Mouse (Mus musculus): ENCODE measurements around the gene Gm21885.
"Not testable (repeated sequence)": the region's sequence is repeated elsewhere in the genome, so short reads cannot be mapped to it uniquely, and the experiment has no call there.

Gene Gm21885

GRCm38 (mm10) chr11:94281199-94282181, at the start of gene Gm21885:
Gene Gm21885 (plus strand): TSS chr11:94281873.
- peak; percentile 86 for DNase-seq (ENCODE audit: low spot score)

DNA sequence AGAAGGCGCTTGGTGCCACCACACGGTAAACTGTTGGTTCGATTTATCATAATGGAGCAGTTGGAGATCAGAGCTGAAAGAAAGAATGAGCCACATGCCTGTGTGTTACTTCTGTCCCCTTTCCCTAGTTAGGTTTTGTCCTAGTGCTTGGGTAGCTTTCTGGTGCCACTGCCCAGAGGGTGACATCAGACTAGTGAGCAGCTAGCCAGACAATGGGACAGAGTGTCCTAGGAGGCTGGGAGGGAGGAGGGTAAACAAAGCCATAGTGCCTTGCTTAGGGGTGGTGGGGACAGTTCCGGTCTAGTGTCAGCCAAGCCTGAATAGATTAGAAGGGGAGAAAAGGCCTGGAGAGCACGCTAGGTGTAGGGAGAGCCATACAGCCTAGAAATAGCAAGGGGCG, 48.3 kb upstream of the Gm21885 start:
- DNase-seq (ENCODE audit: low spot score) = peak; percentile 75

DNA sequence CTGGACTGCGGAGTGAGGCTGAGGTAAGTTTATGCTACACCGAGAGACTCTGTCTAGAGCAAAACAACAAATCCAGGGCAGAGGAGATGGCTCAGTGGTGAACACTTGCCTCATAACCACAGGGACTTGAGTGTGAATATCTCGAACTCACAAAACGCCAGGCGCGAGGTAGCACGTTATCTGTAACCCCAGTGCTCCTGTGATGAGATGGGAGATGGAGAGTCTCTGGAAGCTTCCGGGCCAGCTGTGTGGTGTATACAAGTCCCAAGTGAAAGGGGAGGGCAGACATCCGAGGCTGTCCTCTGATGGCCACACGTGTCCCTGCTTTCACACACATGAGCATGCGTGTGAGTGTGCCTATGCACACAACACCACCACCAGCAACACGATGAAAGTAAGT, 47.3 kb upstream of the Gm21885 start:
- no peak for DNase-seq (ENCODE audit: low spot score)

DNA sequence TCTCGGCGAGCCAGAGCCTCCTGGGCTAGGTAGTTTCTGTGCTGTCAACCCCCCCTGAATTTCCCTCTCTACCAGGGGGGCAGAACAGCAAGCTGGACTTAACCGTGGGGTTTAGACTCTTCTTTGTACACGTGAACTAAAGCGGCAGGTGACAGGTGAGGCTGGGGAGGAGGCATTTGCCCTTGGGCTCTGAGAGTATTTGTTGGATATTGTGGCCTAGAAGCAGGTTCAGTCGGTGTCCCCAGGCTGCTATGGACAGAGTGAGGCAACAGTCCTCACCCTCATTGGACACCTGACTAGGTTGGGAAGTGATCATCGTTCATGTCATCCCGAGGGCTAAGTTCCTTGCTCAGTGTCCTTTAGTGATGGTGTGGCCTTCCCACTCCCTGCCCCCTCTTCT, 46.8 kb upstream of the Gm21885 start:
- DNase-seq (ENCODE audit: low spot score) = no peak

DNA sequence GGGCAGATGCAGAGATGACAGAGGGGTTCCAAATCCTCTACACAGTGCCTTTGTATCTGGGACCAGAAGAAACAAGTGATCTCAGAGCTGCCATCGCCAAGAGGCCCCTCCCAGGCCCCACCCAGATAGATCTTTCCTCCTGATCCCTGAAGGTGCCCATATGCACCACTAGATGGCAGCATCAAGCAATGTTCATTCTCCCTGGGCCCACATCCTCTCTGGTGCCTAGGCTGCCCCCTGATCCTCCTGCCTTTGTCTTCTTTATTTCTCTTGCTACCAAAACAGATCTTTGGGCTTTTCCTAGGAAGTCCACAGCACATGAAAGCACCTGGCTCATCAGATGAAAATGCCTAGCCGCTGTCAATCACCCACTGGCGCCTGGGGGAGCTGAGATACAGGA, 45.6 kb upstream of the Gm21885 start:
- DNase-seq (ENCODE audit: low spot score) = peak; percentile 82

GRCm38 (mm10) chr11:94238786-94239185, 42.9 kb upstream of the Gm21885 start:
- no peak for DNase-seq (ENCODE audit: low spot score)

GRCm38 (mm10) chr11:94239706-94240105, 42.0 kb upstream of the Gm21885 start:
- peak; percentile 43 for DNase-seq (ENCODE audit: low spot score)

DNA sequence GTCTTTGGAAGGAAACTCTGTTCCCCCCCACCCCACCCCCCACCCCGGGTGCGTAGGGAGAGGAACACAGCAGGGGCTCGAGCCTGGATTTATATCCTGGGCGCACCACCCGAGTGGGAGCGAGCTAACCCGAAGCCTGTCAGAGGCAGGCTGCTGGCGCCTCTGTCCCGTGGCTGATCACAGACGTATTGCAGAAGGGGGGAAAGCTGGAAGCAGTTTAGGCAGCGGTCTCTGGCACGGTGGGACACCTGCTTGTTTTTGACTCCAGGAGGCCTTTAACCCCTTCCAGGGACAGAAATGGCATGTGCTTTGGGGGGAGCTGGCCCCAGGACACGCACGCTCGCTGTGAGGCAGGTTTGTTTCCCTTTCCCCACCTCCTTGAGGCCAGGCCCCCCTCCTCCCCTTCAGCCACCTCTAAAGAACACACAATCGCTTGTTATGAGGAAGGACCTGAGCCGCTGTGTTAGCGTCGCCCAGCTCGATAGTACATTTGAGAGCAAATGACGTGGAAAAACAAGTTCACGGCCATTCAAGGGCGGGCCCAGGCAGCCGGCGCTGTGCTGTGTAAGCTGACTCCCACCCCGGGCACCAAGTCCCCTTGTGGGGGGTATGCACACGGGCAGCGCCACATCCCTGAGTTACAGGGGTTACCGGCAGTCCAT, 38.8 kb upstream of the Gm21885 start:
- DNase-seq (ENCODE audit: low spot score) = no peak

DNA sequence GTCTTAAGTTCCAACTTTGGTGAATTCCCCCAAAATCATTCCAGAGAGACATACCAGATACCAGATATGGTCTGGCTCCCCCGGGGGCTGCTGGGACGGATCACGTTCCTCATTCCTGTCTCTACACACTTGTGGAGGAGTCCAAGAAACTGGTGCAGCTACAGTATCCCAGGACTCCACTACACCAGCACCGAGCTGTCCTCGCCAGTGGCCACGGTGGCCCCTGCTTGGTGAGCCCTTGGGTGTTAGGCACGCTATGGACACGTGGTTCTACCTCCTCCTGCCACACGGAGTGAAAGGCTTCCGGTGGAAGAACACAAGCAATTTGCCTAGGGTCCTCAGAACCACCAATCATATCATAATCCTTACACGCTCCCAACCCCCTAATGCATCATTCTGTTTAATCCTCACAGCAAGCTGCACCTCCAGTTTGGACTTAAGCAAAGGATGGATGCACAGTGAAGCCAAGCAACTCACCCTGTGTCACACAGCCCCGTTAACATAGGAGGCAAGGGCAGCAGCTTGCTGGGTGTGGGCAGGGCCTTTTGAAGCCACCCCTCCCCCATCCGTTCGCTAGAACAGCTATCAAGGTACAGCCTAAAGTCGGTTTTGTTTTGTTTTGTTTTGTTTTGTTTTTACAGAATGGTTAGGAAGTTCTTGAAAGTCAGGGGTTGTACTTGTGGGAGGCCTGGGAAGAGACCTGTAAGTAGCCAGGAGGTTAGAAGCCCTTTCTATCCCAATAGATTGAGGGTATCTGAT, 38.1 kb upstream of the Gm21885 start:
- DNase-seq (ENCODE audit: low spot score) = no peak

GRCm38 (mm10) chr11:94244385-94244784, 37.3 kb upstream of the Gm21885 start:
- no peak for DNase-seq (ENCODE audit: low spot score)

GRCm38 (mm10) chr11:94245955-94246788, 35.5 kb upstream of the Gm21885 start, which contains the start of gene Wfikkn2:
Gene Wfikkn2 (minus strand): TSS chr11:94246005.
- DNase-seq (ENCODE audit: low spot score) = no peak

DNA sequence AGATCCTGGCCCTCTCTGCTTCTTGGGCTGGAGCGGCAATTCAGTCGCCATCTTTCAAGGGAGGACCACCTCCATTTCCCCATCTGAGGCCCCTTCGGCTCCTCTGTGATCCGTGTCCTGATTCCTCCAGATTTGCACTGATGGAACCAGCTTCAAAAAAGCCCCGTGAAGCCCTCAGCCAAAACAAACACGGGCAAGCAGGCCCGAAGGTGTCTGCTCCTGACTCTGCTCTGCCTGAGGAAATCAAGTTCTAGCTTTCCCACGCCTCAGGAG, 34.9 kb upstream of the Gm21885 start:
- DNase-seq (ENCODE audit: low spot score) = no peak

- no peak for DNase-seq (ENCODE audit: low spot score)
These were observed 28.5 kb upstream of the Gm21885 start for GRCm38 (mm10) chr11:94253156-94253555.

DNA sequence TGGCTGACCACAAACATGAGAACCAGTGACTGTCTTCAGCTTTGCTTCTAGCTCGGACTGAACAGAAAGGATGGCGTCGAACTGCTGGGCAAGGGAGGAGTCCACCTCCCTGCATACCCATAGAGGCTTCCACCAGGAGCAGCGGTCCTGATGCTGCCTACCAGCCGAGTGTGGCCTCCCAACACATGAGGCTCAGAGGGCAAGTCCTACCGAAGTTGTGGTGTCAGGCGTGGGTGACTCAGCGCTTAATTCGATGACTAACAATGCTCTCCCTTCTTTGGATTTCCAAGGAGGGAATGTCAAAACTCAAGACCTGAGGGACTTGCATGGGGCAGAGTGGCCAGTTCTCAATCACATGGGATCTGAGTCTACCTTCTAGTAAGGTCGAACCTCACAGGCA, 28.0 kb upstream of the Gm21885 start:
- DNase-seq (ENCODE audit: low spot score) = no peak

DNA sequence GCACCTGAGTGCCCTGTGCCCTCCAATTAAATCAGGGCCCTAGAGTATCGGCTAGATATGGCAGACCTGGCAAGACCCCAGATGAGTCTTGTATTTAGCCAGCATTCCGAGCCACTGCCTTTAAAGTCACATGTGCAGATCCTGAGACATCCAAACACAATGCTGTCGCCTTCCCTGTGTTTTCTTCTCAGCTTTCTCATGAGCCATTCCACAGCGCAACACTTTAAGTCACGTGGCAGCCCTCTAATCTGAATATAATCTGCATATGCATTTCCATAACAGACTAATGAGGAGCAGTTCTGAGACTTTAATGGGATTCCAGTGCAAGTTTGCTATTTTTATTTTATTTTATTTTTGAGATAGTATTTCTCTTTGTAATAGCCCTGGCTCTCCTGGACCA, 25.9 kb upstream of the Gm21885 start:
- DNase-seq (ENCODE audit: low spot score) = no peak

DNA sequence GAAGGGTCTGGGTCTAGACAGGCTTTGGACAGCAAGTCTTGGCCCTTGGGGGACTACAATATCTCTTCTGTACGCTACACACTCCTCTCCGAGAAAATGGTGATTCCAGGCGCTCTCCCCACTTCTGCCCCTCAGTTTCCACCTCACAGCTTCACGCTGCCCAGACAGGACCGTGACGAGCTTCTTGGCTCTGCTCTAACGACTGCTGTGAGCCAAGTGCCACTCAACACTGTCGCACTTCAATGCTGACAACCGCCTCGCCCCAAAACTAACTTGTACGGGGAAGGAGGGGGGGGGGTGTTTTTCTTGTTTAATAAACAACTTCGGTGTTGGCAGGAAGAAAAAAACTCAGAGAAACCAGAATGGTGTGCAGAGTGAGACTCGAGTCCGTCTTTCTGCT, 23.7 kb upstream of the Gm21885 start:
- no peak for DNase-seq (ENCODE audit: low spot score)

GRCm38 (mm10) chr11:94259814-94260213, 21.9 kb upstream of the Gm21885 start:
- no peak for DNase-seq (ENCODE audit: low spot score)

DNA sequence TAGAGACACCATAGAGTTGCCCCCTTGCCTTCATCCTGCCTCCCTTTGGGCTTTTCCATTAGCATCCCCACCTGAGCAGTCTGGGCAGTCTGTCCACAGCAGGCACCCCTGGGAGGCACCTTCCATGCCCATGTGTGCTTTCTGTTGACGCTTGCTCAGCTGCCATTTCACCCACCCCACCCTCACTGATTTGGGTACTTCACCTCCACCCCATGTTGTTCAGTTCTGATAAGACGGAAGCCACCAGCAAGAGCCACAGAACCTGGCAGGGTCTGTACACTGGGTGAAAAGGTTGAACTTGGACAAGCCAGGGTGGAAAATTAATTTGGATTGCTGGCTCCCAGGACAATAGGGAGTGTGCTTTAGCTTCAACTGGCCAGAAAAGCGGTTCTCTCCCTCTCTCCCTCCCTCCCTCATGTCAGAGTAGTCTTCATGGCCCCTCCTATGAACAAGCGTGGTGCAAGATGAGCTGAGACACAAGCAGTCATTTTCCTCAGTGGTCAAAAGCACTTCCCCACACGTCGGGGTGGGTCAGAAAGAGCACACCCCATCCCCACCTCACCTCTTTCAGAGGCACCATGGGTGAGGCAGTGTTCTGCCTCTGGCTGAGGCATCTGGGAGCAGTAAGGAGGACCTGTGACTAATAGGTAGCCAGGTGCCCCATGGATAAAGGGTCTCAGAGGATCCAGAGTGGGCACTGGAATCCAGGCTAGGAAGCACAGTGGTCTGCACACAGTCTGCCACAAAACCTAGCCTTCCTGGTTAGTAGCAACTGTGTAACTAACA, 19.9 kb upstream of the Gm21885 start:
- DNase-seq (ENCODE audit: low spot score) = no peak

GRCm38 (mm10) chr11:94265134-94265785, 16.4 kb upstream of the Gm21885 start:
- DNase-seq (ENCODE audit: low spot score) = peak; percentile 82

GRCm38 (mm10) chr11:94266155-94266554, 15.5 kb upstream of the Gm21885 start:
- DNase-seq (ENCODE audit: low spot score) = not testable (repeated sequence)

Data from adipocyte (in vitro differentiated cells).